Mouse (Mus musculus) midbrain, postnatal 0 days (tissue): ENCODE results near the gene Tfb1m. TPM values are rescaled to one million over a fixed set of nuclear protein-coding genes. Genes with fewer than 3 reads are reported as not detected.

ENCODE experiments used
- ATAC-seq: fragments of 200-750 bp; cut with Nextera tagmentation; 2 replicates; pipeline ENCODE4 v1.8.0; 2017; ENCODE audit warnings: moderate number of reproducible peaks, mild to moderate bottlenecking, moderate TSS enrichment, moderate library complexity; ENCODE audit not compliant: low FRiP score
- DNase-seq: peaks from one replicate; pipeline ENCODE4 v3.0.0-alpha.2; 2015; ENCODE audit warnings: low spot score
- H3K27ac ChIP-seq: fragments of 300-500 bp; sonication (generic); 2 replicates; pipeline ENCODE4 v1.5.1; 2014; ENCODE audit warnings: low read depth, mild to moderate bottlenecking, low read length, mixed read lengths
- H3K27me3 ChIP-seq: fragments of 300-500 bp; sonication (generic); 2 replicates; pipeline ENCODE4 v1.6.1; 2014; ENCODE audit warnings: low read length, control low read depth, mixed read lengths; ENCODE audit not compliant: insufficient read depth
- H3K36me3 ChIP-seq: fragments of 300-500 bp; sonication (generic); 2 replicates; pipeline ENCODE4 v1.6.1; 2014; ENCODE audit warnings: low read length, control low read depth, mixed read lengths; ENCODE audit not compliant: insufficient read depth
- H3K4me1 ChIP-seq: fragments of 300-500 bp; sonication (generic); 2 replicates; pipeline ENCODE4 v1.6.1; 2014; ENCODE audit warnings: mild to moderate bottlenecking, control low read depth, antibody characterized with exemption, low read length, mixed read lengths; ENCODE audit not compliant: insufficient read depth
- H3K4me2 ChIP-seq: fragments of 300-500 bp; sonication (generic); 2 replicates; pipeline ENCODE4 v1.6.1; 2014; ENCODE audit warnings: low read depth, mild to moderate bottlenecking, low read length, mixed read lengths; ENCODE audit not compliant: poor library complexity, severe bottlenecking
- H3K4me3 ChIP-seq: fragments of 300-500 bp; sonication (generic); 2 replicates; pipeline ENCODE4 v1.5.1; 2014; ENCODE audit warnings: low read depth, mild to moderate bottlenecking, low read length, moderate library complexity
- H3K9ac ChIP-seq: fragments of 300-500 bp; sonication (generic); replicated peaks from 2 replicates; pipeline ENCODE4 v1.6.1; 2014; ENCODE audit warnings: mild to moderate bottlenecking, low read length, moderate library complexity, mixed read lengths; ENCODE audit not compliant: poor library complexity, severe bottlenecking
- H3K9me3 ChIP-seq: fragments of 300-500 bp; sonication (generic); 2 replicates; pipeline ENCODE4 v1.6.1; 2016; ENCODE audit warnings: low read length, control low read depth
- CTCF ChIP-seq: IDR thresholded peaks from 2 replicates; pipeline ENCODE4 v1.5.1; 2016; ENCODE audit warnings: antibody characterized with exemption, mild to moderate bottlenecking
- WGBS: fragments of 180-500 bp; shearing (Covaris S2); extraction: QIAGEN DNeasy Blood & Tissue Kit; methylation state at CpG from one replicate; pipeline ENCODE4 v1.1.7; 2014; 5-methylcytosine and 5-hydroxymethylcytosine counted together
- polyA plus RNA-seq: library from polyadenylated mRNA; unstranded; fragments of >200 nt; fragmentation: Nextera tagmentation; extraction: Ambion mirVana; gene quantifications from 2 replicates; pipeline ENCODE4 v1.2.1, GENCODE M21; 2015
- total RNA-seq: library from RNA; depleted of rRNA; stranded (reverse); fragments of >200 nt; gene quantifications from 2 replicates; pipeline ENCODE4 v1.2.3, GENCODE M21; 2014

The Tfb1m gene
- total and polyA plus RNA-seq, 2 experiments from 2014 or later, result 8.7 to 12.4 TPM

- Histone ChIP-seq H3K36me3 (no peaks in the 10 kb centered on the region), H3K27me3 (no peaks in the 10 kb centered on the region), H3K9ac (no peak overlapping the region), H3K4me2 (no peak overlapping the region), H3K9me3 (no peaks in the 10 kb centered on the region), H3K4me3 (no peak overlapping the region), H3K4me1 (no peaks in the 10 kb centered on the region), H3K27ac (no peak overlapping the region)
- WGBS, result 26% methylated on average over 3 of the region's 3 CpGs
- ATAC-seq (no peak), DNase-seq (peak; percentile 56)
- peak; percentile 61 for TF ChIP-seq CTCF
These were observed 59.5 kb downstream of the Tfb1m start for GRCm38 (mm10) chr17:3498086-3498485.

GRCm38 (mm10) chr17:3496080-3496479, 61.5 kb downstream of the Tfb1m start:
- 91% methylated on average over 3 of the region's 3 CpGs for WGBS
- Histone ChIP-seq H3K27me3 (no peaks in the 10 kb centered on the region), H3K9me3 (no peaks in the 10 kb centered on the region), H3K36me3 (no peaks in the 10 kb centered on the region), H3K4me1 (no peaks in the 10 kb centered on the region), H3K9ac (no peak overlapping the region), H3K4me3 (no peak overlapping the region), H3K4me2 (no peak overlapping the region), H3K27ac (no peak overlapping the region)
- no peak for DNase-seq
- ATAC-seq, result no peak
- no peak for TF ChIP-seq CTCF

GRCm38 (mm10) chr17:3495576-3495975, 62.0 kb downstream of the Tfb1m start:
- Histone ChIP-seq H3K27ac (no peak overlapping the region), H3K4me1 (no peaks in the 10 kb centered on the region), H3K36me3 (no peaks in the 10 kb centered on the region), H3K9me3 (no peaks in the 10 kb centered on the region), H3K4me2 (no peak overlapping the region), H3K9ac (no peak overlapping the region), H3K27me3 (no peaks in the 10 kb centered on the region), H3K4me3 (no peak overlapping the region)
- no peak for ATAC-seq
- 79% methylated on average over 2 of the region's 2 CpGs for WGBS
- DNase-seq, result no peak
- no peak for TF ChIP-seq CTCF

GRCm38 (mm10) chr17:3491667-3492066, 65.9 kb downstream of the Tfb1m start:
- DNase-seq (no peak), ATAC-seq (no peak)
- WGBS, result 89% methylated on average over 6 of the region's 6 CpGs
- no peak overlapping the region for H3K9ac ChIP-seq
- no peak overlapping the region for H3K4me3 ChIP-seq
- TF ChIP-seq CTCF, result no peak
- H3K4me1 ChIP-seq, result no peaks in the 10 kb centered on the region
- H3K27me3 ChIP-seq, result no peaks in the 10 kb centered on the region
- H3K4me2 ChIP-seq, result no peak overlapping the region
- no peaks in the 10 kb centered on the region for H3K9me3 ChIP-seq
- no peak overlapping the region for H3K27ac ChIP-seq
- H3K36me3 ChIP-seq, result no peaks in the 10 kb centered on the region

- Histone ChIP-seq H3K4me1 (no peaks in the 10 kb centered on the region), H3K9me3 (no peaks in the 10 kb centered on the region), H3K9ac (no peak overlapping the region), H3K4me3 (no peak overlapping the region), H3K27me3 (no peaks in the 10 kb centered on the region), H3K4me2 (no peak overlapping the region), H3K36me3 (no peaks in the 10 kb centered on the region), H3K27ac (no peak overlapping the region)
- no peak for ATAC-seq
- 66% methylated on average over 5 of the region's 5 CpGs for WGBS
- DNase-seq, result no peak
- TF ChIP-seq CTCF, result no peak
These were observed 66.5 kb downstream of the Tfb1m start for GRCm38 (mm10) chr17:3491065-3491464.

GRCm38 (mm10) chr17:3490216-3490895, 67.2 kb downstream of the Tfb1m start:
- no peak for ATAC-seq
- no peak overlapping the region for H3K4me2 ChIP-seq
- no peak overlapping the region for H3K27ac ChIP-seq
- no peak for DNase-seq
- no peak overlapping the region for H3K9ac ChIP-seq
- no peaks in the 10 kb centered on the region for H3K27me3 ChIP-seq
- no peak for TF ChIP-seq CTCF
- no peaks in the 10 kb centered on the region for H3K9me3 ChIP-seq
- no peaks in the 10 kb centered on the region for H3K4me1 ChIP-seq
- 83% methylated on average over 11 of the region's 11 CpGs for WGBS
- H3K36me3 ChIP-seq, result no peaks in the 10 kb centered on the region
- H3K4me3 ChIP-seq, result no peak overlapping the region
